ENCODE assay signal across 15 mouse cellular contexts in the genomic region with DNA sequence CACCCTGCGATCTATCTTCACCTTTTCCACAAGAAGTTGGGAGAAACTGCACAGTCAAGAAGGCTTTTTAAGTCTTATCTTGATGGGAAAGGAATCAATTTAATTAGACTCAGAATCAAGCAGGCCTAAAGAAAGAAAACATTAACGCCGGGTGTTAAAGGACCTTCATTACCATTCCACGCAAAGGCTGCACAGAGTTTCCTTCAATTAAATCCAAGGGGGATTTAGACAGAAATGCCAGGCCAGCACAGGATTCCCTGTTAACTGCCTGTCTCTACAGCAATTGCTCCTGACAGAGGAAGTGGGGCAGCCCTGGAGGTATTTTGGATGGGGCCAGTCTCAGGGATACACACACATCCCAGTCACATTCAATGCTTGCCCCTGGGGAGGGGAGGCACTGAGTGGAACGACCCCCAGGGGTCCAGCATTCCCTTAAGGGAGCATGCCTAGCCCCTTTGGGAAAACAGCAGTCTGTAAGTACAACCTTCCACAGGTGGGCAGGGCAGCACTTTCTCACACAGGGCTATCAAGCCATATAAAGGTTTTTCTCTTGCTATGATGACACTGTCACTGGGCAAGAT. TPM values are rescaled to one million over a fixed set of nuclear protein-coding genes. Genes with fewer than 3 reads are reported as not detected.
DNase-seq lines count a peak whose midpoint lies in the region; ATAC-seq and TF ChIP-seq lines count a peak whose summit lies in the region.
"Had no signal": no experiment of that assay in that cellular context is flagged by ENCODE, and none has a peak within 500 bp of the region (broad histone marks: within the 10 kb centered on the region; RNA-seq: fewer than 3 reads in every experiment).

No protein-coding gene starts in this region.

- DNase-seq in forebrain, embryonic 10.5 days (ENCODE audit: extremely low spot score, low spot score) = no peak
- DNase-seq in forebrain, postnatal 0 days = no peak
- DNase-seq in kidney, postnatal 10 days = no peak
- no peak for DNase-seq in adrenal gland, postnatal 36 days
- DNase-seq: cerebellum, adult 11-12 months; layer of hippocampus, adult 9-11 months; right cerebral cortex, adult 18-20 months had no signal

- no peaks in the 10 kb centered on the region for H3K9me3 ChIP-seq in forebrain, embryonic 10.5 days
- H3K9me3 ChIP-seq in forebrain, postnatal 0 days (ENCODE audit: low read length) = no peaks in the 10 kb centered on the region
- no peaks in the 10 kb centered on the region for H3K9me3 ChIP-seq in kidney, embryonic 16.5 days (ENCODE audit: low read length)
- no peaks in the 10 kb centered on the region for H3K9me3 ChIP-seq in intestine, embryonic 16.5 days (ENCODE audit: control insufficient read depth, low read length)
- H3K9me3 ChIP-seq: embryonic facial prominence, embryonic 15.5 days; limb, embryonic 15.5 days had no signal

- peaks cover 53% of the 10 kb centered on the region for H3K4me1 ChIP-seq in forebrain, embryonic 10.5 days
- H3K4me1 ChIP-seq in forebrain, postnatal 0 days (ENCODE audit: insufficient read depth) = no peaks in the 10 kb centered on the region
- peaks cover 36% of the 10 kb centered on the region for H3K4me1 ChIP-seq in kidney, embryonic 16.5 days (ENCODE audit: insufficient read depth, low read length)
- peaks cover 28% of the 10 kb centered on the region for H3K4me1 ChIP-seq in intestine, embryonic 16.5 days (ENCODE audit: control insufficient read depth, insufficient read depth, low read length)

- H3K4me2 ChIP-seq in forebrain, postnatal 0 days (ENCODE audit: low read depth) = no peak overlapping the region
- H3K4me2 ChIP-seq in kidney, embryonic 16.5 days (replicated peaks; ENCODE audit: low read depth, low read length) = no peak overlapping the region
- no peak overlapping the region for H3K4me2 ChIP-seq in intestine, embryonic 16.5 days (ENCODE audit: low read depth, low read length)
- H3K4me2 ChIP-seq in myocyte (ENCODE audit: low read depth) = peak overlapping the region; percentile 53
- H3K4me2 ChIP-seq: embryonic facial prominence, embryonic 15.5 days; limb, embryonic 15.5 days had no signal

- 57% methylated on average over 5 of the region's 5 CpGs for WGBS in forebrain, embryonic 10.5 days
- 26% methylated on average over 5 of the region's 5 CpGs for WGBS in forebrain, postnatal 0 days
- 43% methylated on average over 5 of the region's 5 CpGs for WGBS in kidney, embryonic 16.5 days
- 65% methylated on average over 5 of the region's 5 CpGs for WGBS in intestine, embryonic 16.5 days

- H3K36me3 ChIP-seq in forebrain, embryonic 10.5 days (replicated peaks) = peaks cover 28% of the 10 kb centered on the region
- H3K36me3 ChIP-seq in forebrain, postnatal 0 days (ENCODE audit: insufficient read depth) = no peaks in the 10 kb centered on the region
- peaks cover 6% of the 10 kb centered on the region; the same call in 1 of the 2 replicates for H3K36me3 ChIP-seq in kidney, embryonic 16.5 days (ENCODE audit: insufficient read depth, low read length)
- no peaks in the 10 kb centered on the region for H3K36me3 ChIP-seq in intestine, embryonic 16.5 days (ENCODE audit: control insufficient read depth, insufficient read depth, low read length)
- no peaks in the 10 kb centered on the region for H3K36me3 ChIP-seq in myocyte (ENCODE audit: control insufficient read depth, insufficient read depth)
- H3K36me3 ChIP-seq: embryonic facial prominence, embryonic 15.5 days had no signal

- no peak for TF ChIP-seq POLR2A in myocyte (IDR thresholded peaks at IDR 0.05; ENCODE audit: insufficient read length, low read depth)

- H3K27me3 ChIP-seq in forebrain, embryonic 10.5 days (ENCODE audit: poor library complexity, severe bottlenecking) = no peaks in the 10 kb centered on the region
- no peaks in the 10 kb centered on the region for H3K27me3 ChIP-seq in forebrain, postnatal 0 days (ENCODE audit: insufficient read depth, low read length)
- H3K27me3 ChIP-seq in kidney, embryonic 16.5 days (ENCODE audit: insufficient read depth, low read length) = no peaks in the 10 kb centered on the region
- H3K27me3 ChIP-seq in intestine, embryonic 16.5 days (replicated peaks; ENCODE audit: control insufficient read depth, insufficient read depth, low read length) = no peaks in the 10 kb centered on the region
- H3K27me3 ChIP-seq in myocyte (ENCODE audit: control insufficient read depth, insufficient read depth, insufficient read length) = no peaks in the 10 kb centered on the region
- H3K27me3 ChIP-seq: CH12.LX; embryonic facial prominence, embryonic 15.5 days; limb, embryonic 15.5 days had no signal

- H3K9ac ChIP-seq in forebrain, postnatal 0 days = no peak overlapping the region
- no peak overlapping the region for H3K9ac ChIP-seq in kidney, embryonic 16.5 days (replicated peaks; ENCODE audit: low read length)
- no peak overlapping the region for H3K9ac ChIP-seq in intestine, embryonic 16.5 days (ENCODE audit: low read depth, low read length)
- H3K9ac ChIP-seq: embryonic facial prominence, embryonic 15.5 days; limb, embryonic 15.5 days had no signal

- no peak overlapping the region for H3ac ChIP-seq in myocyte (ENCODE audit: control insufficient read depth, insufficient read length)

- no peak for TF ChIP-seq CTCF in forebrain, postnatal 0 days (IDR thresholded peaks at IDR 0.05; ENCODE audit: low read depth)

- peaks cover 67% of the 10 kb centered on the region for H3K79me2 ChIP-seq in myocyte (ENCODE audit: control insufficient read depth, insufficient read depth)

- H3K4me3 ChIP-seq in forebrain, embryonic 10.5 days = no peak overlapping the region
- no peak overlapping the region for H3K4me3 ChIP-seq in forebrain, postnatal 0 days (ENCODE audit: low read depth, low read length)
- no peak overlapping the region for H3K4me3 ChIP-seq in kidney, embryonic 16.5 days (ENCODE audit: low read length)
- no peak overlapping the region for H3K4me3 ChIP-seq in intestine, embryonic 16.5 days (ENCODE audit: low read length)
- no peak overlapping the region for H3K4me3 ChIP-seq in myocyte
- H3K4me3 ChIP-seq: embryonic facial prominence, embryonic 15.5 days; limb, embryonic 15.5 days had no signal

- 0 out of 2 replicates have a peak overlapping the region, but pooled peaks have one; percentile 25 for H3K27ac ChIP-seq in forebrain, embryonic 10.5 days
- no peak overlapping the region for H3K27ac ChIP-seq in forebrain, postnatal 0 days (ENCODE audit: low read depth, low read length)
- H3K27ac ChIP-seq in kidney, embryonic 16.5 days (ENCODE audit: low read length) = no peak overlapping the region; the same call in 1 of the 2 replicates
- H3K27ac ChIP-seq in intestine, embryonic 16.5 days (ENCODE audit: low read length) = no peak overlapping the region
- H3K27ac ChIP-seq: embryonic facial prominence, embryonic 15.5 days; kidney, postnatal 0 days; limb, embryonic 15.5 days had no signal

- ATAC-seq in forebrain, postnatal 0 days = no peak
- 0 out of 2 replicates have a peak, but pooled peaks have one; percentile 37 for ATAC-seq in kidney, embryonic 16.5 days (ENCODE audit: low FRiP score, low TSS enrichment)
- peak; percentile 45 for ATAC-seq in intestine, embryonic 16.5 days
- ATAC-seq in erythroblast, adult 5-6 weeks (replicated peaks; ENCODE audit: low FRiP score, poor library complexity, severe bottlenecking) = no peak

TF ChIP-seq in myocyte, 11 proteins besides CTCF, POLR2A, EP300 and RAD21:
- TF ChIP-seq MYOD1 (IDR thresholded peaks at IDR 0.05; ENCODE audit: control insufficient read depth in 1 of 3, insufficient read length in 2 of 3, low read depth in 2 of 3) (no peak), CEBPB (IDR thresholded peaks at IDR 0.05; ENCODE audit: insufficient read depth, poor library complexity, severe bottlenecking) (no peak), REST (IDR thresholded peaks at IDR 0.05; ENCODE audit: insufficient read depth, insufficient read length) (no peak), MAX (IDR thresholded peaks at IDR 0.05; ENCODE audit: low read depth) (no peak)
TF ChIP-seq in myocyte: peak in this region for 0.

RNA-seq across cellular contexts. Expression of a gene that starts 10.4 kb away (rescaled TPM):
- 34.9 and 38.1 TPM in 2 replicates for polyA plus RNA-seq in forebrain, embryonic 10.5 days (2016; fragmentation: Nextera tagmentation; extraction: Ambion mirVana)
- total RNA-seq in forebrain, postnatal 0 days (2014; rRNA removed) = 42.1 and 46.8 TPM in 2 replicates
- polyA plus RNA-seq in forebrain, postnatal 0 days (2015; fragmentation: Nextera tagmentation; extraction: Ambion mirVana) = 8.9 and 9.1 TPM in 2 replicates
- 18.3 and 35.3 TPM in 2 replicates for polyA plus RNA-seq in kidney, embryonic 16.5 days (2015; fragmentation: Nextera tagmentation; extraction: Ambion mirVana)
- polyA plus RNA-seq in intestine, embryonic 16.5 days (2015; fragmentation: Nextera tagmentation; extraction: Ambion mirVana) = 4.5 and 6.6 TPM in 2 replicates
- polyA plus RNA-seq in myocyte (2012; fragmentation: generic; extraction: Trizol) = 27.7 TPM
- total RNA-seq in adrenal gland, postnatal 36 days (2021) = 10 to 100 TPM; 39.2 to 56.5 TPM
- 0.19 and 0.21 TPM in 2 replicates for total RNA-seq in erythroblast, adult 5-6 weeks (2015; ENCODE audit: low replicate concordance)
- total RNA-seq in erythroblast, adult 5-6 weeks (2017; ENCODE audit: low replicate concordance) = 1.2 TPM in 1 of 2 replicates, not detected in the other
- total RNA-seq: CH12.LX had no signal

Comparison
In these comparisons a context has a peak if more than half of its experiments do, and no peak if none do; other contexts are left out.
1. ATAC-seq: peak in kidney, embryonic 16.5 days (single experiment) and intestine, embryonic 16.5 days (single experiment); none in forebrain, postnatal 0 days (single experiment) and erythroblast, adult 5-6 weeks (single experiment).